Mouse (Mus musculus): Measurements from ENCODE around the gene Hist1h2af. TPM values are rescaled to one million over a fixed set of nuclear protein-coding genes. Genes with fewer than 3 reads are reported as not detected.
A peak's percentile ranks its signal among the peaks of the same experiment; 100 is the strongest.

Gene Hist1h2af
- polyA plus RNA-seq, 1 experiment, result 4,070 TPM

DNA sequence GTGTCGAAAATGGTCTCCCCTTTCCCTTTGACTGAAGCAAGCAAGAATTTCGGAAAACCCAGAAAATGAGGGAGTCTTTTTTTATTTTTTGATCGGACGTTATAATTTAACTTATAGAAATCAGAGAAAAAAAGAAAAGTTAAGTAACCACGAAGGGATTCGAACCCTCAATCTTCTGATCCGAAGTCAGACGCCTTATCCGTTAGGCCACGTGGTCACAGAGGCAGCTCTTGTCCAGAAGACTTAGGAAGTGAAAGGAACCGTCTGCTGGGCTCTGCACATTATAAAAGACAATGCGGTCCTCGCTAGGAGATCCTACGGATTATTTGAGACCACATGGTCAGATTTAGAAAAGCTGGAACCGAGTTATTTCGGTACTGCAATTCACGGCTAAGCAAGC is 7.4 kb upstream of the Hist1h2af start:
- WGBS, result 1% methylated on average over 17 of the region's 17 CpGs
- no peak overlapping the region for H3K4me3 ChIP-seq (ENCODE audit: control insufficient read depth, insufficient read depth, low read length)
- peaks cover 2% of the 10 kb centered on the region for H3K4me1 ChIP-seq (replicated peaks; ENCODE audit: control insufficient read depth, insufficient read depth, low read length)
- no peak overlapping the region for H3K27ac ChIP-seq (ENCODE audit: control insufficient read depth, insufficient read depth, low read length)
- peak; percentile 86 for DNase-seq
- no peak for TF ChIP-seq POLR2A (IDR thresholded peaks at IDR 0.05; ENCODE audit: control insufficient read depth, extremely low read depth, insufficient read depth, low read length, poor library complexity)
- no peak for TF ChIP-seq CTCF (IDR thresholded peaks at IDR 0.05; ENCODE audit: borderline replicate concordance, control insufficient read depth, extremely low read depth, insufficient read depth, low read length, poor library complexity)
- H3K36me3 ChIP-seq (ENCODE audit: control insufficient read depth, insufficient read depth, low read length), result no peaks in the 10 kb centered on the region
- no peaks in the 10 kb centered on the region for H3K27me3 ChIP-seq (ENCODE audit: control insufficient read depth, insufficient read depth, low read length)

DNA sequence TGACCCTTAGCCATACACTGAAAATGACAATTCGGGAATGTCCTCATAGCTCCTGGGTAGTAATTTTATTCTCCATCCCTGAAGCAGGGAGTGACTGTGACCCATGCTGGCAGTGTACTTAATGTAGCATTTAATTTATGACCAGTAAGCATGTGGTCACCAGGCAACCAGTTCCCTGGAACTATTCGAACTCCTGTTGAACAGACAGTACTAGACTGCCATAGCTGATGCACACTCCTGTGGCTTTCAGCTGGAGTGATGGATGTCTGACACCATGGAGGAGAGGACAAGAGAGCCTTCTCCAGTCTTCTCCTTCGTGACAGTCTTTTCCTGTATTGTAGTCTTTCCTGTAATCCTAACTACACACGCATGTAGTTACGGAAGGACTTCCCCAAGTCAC is 4.7 kb upstream of the Hist1h2af start:
- Histone ChIP-seq H3K4me3 (ENCODE audit: control insufficient read depth, insufficient read depth, low read length) (no peak overlapping the region), H3K4me1 (replicated peaks; ENCODE audit: control insufficient read depth, insufficient read depth, low read length) (peaks cover 6% of the 10 kb centered on the region), H3K27me3 (ENCODE audit: control insufficient read depth, insufficient read depth, low read length) (no peaks in the 10 kb centered on the region), H3K36me3 (ENCODE audit: control insufficient read depth, insufficient read depth, low read length) (no peaks in the 10 kb centered on the region), H3K27ac (ENCODE audit: control insufficient read depth, insufficient read depth, low read length) (no peak overlapping the region)
- 97% methylated on average over 5 of the region's 5 CpGs for WGBS
- no peak for TF ChIP-seq CTCF (IDR thresholded peaks at IDR 0.05; ENCODE audit: borderline replicate concordance, control insufficient read depth, extremely low read depth, insufficient read depth, low read length, poor library complexity)
- TF ChIP-seq POLR2A (IDR thresholded peaks at IDR 0.05; ENCODE audit: control insufficient read depth, extremely low read depth, insufficient read depth, low read length, poor library complexity), result no peak
- DNase-seq, result no peak

DNA sequence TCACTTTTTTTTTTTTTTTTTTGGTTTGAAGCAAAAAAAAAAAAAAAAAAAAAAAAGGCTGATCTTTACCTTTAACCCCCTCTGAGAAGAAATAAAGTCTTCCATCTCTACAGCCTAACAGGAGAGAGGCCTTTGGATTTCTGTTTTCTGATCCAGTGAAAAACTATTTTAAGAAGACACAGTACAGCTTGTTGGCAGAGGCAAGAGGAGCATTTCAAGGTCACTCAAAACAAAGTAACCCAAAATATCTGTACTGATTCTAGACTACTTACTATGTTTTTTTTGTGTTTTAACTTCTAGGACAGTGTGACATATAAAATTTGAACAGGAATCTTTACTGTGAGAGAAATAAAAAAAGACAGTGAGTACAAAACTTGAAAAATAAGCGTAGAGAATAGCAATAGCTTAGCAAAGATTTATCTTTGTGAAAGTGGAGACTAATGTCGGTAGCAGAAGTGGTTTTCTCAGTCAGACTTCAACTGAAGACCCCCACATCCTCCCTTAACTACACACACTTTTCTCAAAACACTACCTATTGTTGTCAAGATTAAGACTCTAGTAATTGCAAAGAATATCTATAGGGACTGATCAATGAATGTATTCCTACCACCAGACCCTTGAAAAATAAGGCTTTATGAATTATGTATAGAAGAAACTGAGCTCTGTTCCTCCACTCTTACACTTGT is 4.1 kb upstream of the Hist1h2af start:
- 30% methylated on average over 2 of the region's 2 CpGs for WGBS
- no peaks in the 10 kb centered on the region for H3K27me3 ChIP-seq (ENCODE audit: control insufficient read depth, insufficient read depth, low read length)
- H3K4me1 ChIP-seq (replicated peaks; ENCODE audit: control insufficient read depth, insufficient read depth, low read length), result peaks cover 6% of the 10 kb centered on the region

DNA sequence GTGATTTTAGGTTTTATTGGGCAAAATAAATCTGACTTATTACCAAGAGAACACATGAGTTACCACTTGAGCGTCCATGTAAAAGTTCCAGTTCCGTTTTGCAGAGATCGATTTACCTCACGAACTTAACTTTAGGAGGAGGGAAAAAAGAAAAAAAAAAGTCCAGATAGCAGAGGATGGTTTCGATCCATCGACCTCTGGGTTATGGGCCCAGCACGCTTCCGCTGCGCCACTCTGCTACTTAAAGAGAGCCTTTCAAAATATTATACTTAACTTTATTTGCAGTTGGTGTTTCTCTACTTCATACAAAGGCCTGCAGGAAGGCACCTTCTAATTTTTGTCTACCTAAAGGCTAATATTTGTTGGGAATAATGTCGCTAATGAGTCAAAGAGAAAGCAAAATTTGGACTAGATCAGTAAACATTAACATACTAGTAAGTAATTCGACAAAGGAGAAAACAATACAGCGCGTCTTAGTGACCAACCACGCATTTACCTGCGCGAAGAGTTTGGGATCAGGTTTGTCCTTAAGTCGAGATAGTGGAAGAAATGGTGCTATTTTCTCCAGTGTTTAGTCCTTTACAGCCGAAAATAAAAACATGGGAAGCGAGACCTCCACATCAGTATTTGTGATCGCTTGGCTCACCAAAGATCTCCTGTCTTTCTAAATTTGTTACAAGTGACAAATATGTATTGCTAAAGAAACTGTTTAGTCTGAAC is 3.4 kb upstream of the Hist1h2af start:
- under 1% methylated on average over 20 of the region's 20 CpGs for WGBS

More for the DNA sequence above, 4.1 kb upstream of the Hist1h2af start:
- H3K4me3 ChIP-seq (ENCODE audit: control insufficient read depth, insufficient read depth, low read length), result no peak overlapping the region
- H3K27ac ChIP-seq (ENCODE audit: control insufficient read depth, insufficient read depth, low read length), result no peak overlapping the region; the same call in 1 of the 2 replicates
- no peak for DNase-seq
- no peak for TF ChIP-seq POLR2A (IDR thresholded peaks at IDR 0.05; ENCODE audit: control insufficient read depth, extremely low read depth, insufficient read depth, low read length, poor library complexity)
- TF ChIP-seq CTCF (IDR thresholded peaks at IDR 0.05; ENCODE audit: borderline replicate concordance, control insufficient read depth, extremely low read depth, insufficient read depth, low read length, poor library complexity), result no peak
- H3K36me3 ChIP-seq (ENCODE audit: control insufficient read depth, insufficient read depth, low read length), result no peaks in the 10 kb centered on the region

DNA sequence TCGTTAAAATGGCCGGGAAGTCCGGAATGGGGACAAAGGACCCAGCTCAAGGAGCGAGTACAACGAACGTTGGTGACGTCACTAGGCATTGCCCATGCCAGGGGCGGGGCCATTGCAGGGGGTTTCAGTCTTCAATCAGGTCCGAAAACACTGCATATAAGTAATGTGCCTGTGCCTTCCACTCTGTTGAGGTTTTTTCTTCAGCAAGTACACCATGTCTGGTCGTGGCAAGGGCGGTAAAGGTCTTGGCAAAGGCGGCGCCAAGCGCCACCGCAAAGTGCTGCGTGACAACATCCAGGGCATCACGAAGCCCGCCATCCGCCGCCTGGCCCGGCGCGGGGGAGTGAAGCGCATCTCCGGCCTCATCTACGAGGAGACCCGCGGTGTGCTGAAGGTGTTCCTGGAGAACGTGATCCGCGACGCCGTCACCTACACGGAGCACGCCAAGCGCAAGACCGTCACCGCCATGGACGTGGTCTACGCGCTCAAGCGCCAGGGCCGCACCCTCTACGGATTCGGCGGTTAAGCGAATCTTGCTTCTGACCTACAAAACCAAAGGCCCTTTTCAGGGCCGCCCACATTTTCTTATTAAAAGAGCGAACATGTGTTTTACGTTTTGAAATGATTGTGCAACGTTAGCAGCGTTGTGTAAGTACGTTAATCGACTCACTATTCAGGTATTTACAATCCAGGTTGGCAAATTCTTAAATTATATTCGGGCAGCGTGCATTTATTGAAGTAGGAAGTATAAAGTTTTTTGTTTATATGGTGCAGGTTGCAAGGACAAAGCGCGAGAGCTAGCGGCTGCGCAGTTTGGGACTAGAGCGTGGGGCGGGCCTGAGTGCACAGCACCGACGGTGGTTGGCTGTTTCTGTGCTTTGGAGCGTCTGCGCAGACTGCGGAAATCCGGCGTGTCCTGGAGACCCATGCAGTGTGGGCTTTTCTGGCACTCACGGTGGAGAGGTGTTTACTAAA is 2.5 kb upstream of the Hist1h2af start, which contains the start of gene Hist1h4h:
Hist1h4h (plus strand) TSS at position 150 of the 975 bp plus-strand sequence.
- peaks cover 6% of the 10 kb centered on the region for H3K4me1 ChIP-seq (replicated peaks; ENCODE audit: control insufficient read depth, insufficient read depth, low read length)
- peak within 1 kb of the TSS; percentile 83 for H3K27ac ChIP-seq (ENCODE audit: control insufficient read depth, insufficient read depth, low read length)
- DNase-seq, result peak; percentile 97
- H3K27me3 ChIP-seq (ENCODE audit: control insufficient read depth, insufficient read depth, low read length), result no peaks in the 10 kb centered on the region
- no peaks in the 10 kb centered on the region for H3K36me3 ChIP-seq (ENCODE audit: control insufficient read depth, insufficient read depth, low read length)
- peak within 1 kb of the TSS; percentile 42 for H3K4me3 ChIP-seq (ENCODE audit: control insufficient read depth, insufficient read depth, low read length)
- TF ChIP-seq POLR2A (IDR thresholded peaks at IDR 0.05; ENCODE audit: control insufficient read depth, extremely low read depth, insufficient read depth, low read length, poor library complexity) (peak; percentile 98), CTCF (IDR thresholded peaks at IDR 0.05; ENCODE audit: borderline replicate concordance, control insufficient read depth, extremely low read depth, insufficient read depth, low read length, poor library complexity) (0 out of 2 replicates have a peak, but pooled peaks have one; percentile 25)
- WGBS, result under 1% methylated on average over 63 of the region's 70 CpGs

More for the DNA sequence above, 3.4 kb upstream of the Hist1h2af start:
- Histone ChIP-seq H3K4me1 (replicated peaks; ENCODE audit: control insufficient read depth, insufficient read depth, low read length) (peaks cover 6% of the 10 kb centered on the region), H3K27me3 (ENCODE audit: control insufficient read depth, insufficient read depth, low read length) (no peaks in the 10 kb centered on the region), H3K27ac (ENCODE audit: control insufficient read depth, insufficient read depth, low read length) (peak overlapping the region; percentile 83), H3K4me3 (ENCODE audit: control insufficient read depth, insufficient read depth, low read length) (peak overlapping the region; percentile 42), H3K36me3 (ENCODE audit: control insufficient read depth, insufficient read depth, low read length) (no peaks in the 10 kb centered on the region)
- peak; percentile 75 for DNase-seq
- TF ChIP-seq POLR2A (IDR thresholded peaks at IDR 0.05; ENCODE audit: control insufficient read depth, extremely low read depth, insufficient read depth, low read length, poor library complexity) (no peak), CTCF (IDR thresholded peaks at IDR 0.05; ENCODE audit: borderline replicate concordance, control insufficient read depth, extremely low read depth, insufficient read depth, low read length, poor library complexity) (no peak)
